Mouse (Mus musculus): ENCODE data around the gene Ryr3. TPM values are rescaled to one million over a fixed set of nuclear protein-coding genes. Genes with fewer than 3 reads are reported as not detected.

Ryr3 gene
- total RNA-seq, 2 experiments from 2014 or later, result 20.5 to 28.8 TPM

- DNase-seq (ENCODE audit: low spot score in 2 of 2), result no peak
Observed at GRCm38 (mm10) chr2:112676175-112676574, 540.7 kb downstream of the Ryr3 start.

- DNase-seq (ENCODE audit: low spot score in 2 of 2), result no peak
Observed at GRCm38 (mm10) chr2:112669461-112669860, 547.4 kb downstream of the Ryr3 start.

GRCm38 (mm10) chr2:112656131-112656530 lies 560.8 kb downstream of the Ryr3 start:
- DNase-seq (ENCODE audit: low spot score in 2 of 2), result no peak

- DNase-seq (ENCODE audit: low spot score in 2 of 2), result no peak
Observed at GRCm38 (mm10) chr2:112653836-112654235, 563.1 kb downstream of the Ryr3 start.

GRCm38 (mm10) chr2:112637206-112637605 lies 579.7 kb downstream of the Ryr3 start:
- DNase-seq (ENCODE audit: low spot score in 2 of 2), result no peak

GRCm38 (mm10) chr2:112632536-112632935 lies 584.4 kb downstream of the Ryr3 start:
- peak; percentile 49 to 59 for DNase-seq (ENCODE audit: low spot score in 2 of 2)

- no peak for DNase-seq (ENCODE audit: low spot score in 2 of 2)
Observed at GRCm38 (mm10) chr2:112630669-112631068, 586.2 kb downstream of the Ryr3 start.

- no peak for DNase-seq (ENCODE audit: low spot score in 2 of 2)
Observed at GRCm38 (mm10) chr2:112625156-112625555, 591.7 kb downstream of the Ryr3 start.

GRCm38 (mm10) chr2:112617206-112617605 lies 599.7 kb downstream of the Ryr3 start:
- DNase-seq (ENCODE audit: low spot score in 2 of 2), result no peak

- no peak for DNase-seq (ENCODE audit: low spot score in 2 of 2)
Observed at GRCm38 (mm10) chr2:112614375-112614774, 602.5 kb downstream of the Ryr3 start.

GRCm38 (mm10) chr2:112612628-112613027 lies 604.3 kb downstream of the Ryr3 start:
- no peak for DNase-seq (ENCODE audit: low spot score in 2 of 2)

- DNase-seq (ENCODE audit: low spot score in 2 of 2), result no peak
Observed at GRCm38 (mm10) chr2:112606536-112606935, 610.4 kb downstream of the Ryr3 start.

- peak in 1 of 2 experiments; percentile 13 for DNase-seq (ENCODE audit: low spot score in 2 of 2)
Observed at GRCm38 (mm10) chr2:112602487-112602886, 614.4 kb downstream of the Ryr3 start.

- DNase-seq (ENCODE audit: low spot score in 2 of 2), result no peak
Observed at GRCm38 (mm10) chr2:112600222-112600621, 616.7 kb downstream of the Ryr3 start.

GRCm38 (mm10) chr2:112597064-112597463 lies 619.8 kb downstream of the Ryr3 start:
- no peak for DNase-seq (ENCODE audit: low spot score in 2 of 2)

GRCm38 (mm10) chr2:112596415-112596814 lies 620.5 kb downstream of the Ryr3 start:
- no peak for DNase-seq (ENCODE audit: low spot score in 2 of 2)

GRCm38 (mm10) chr2:112595807-112596206 lies 621.1 kb downstream of the Ryr3 start:
- no peak for DNase-seq (ENCODE audit: low spot score in 2 of 2)

GRCm38 (mm10) chr2:112593781-112594180 lies 623.1 kb downstream of the Ryr3 start:
- DNase-seq (ENCODE audit: low spot score in 2 of 2), result no peak

- DNase-seq (ENCODE audit: low spot score in 2 of 2), result no peak
Observed at GRCm38 (mm10) chr2:112593322-112593721, 623.6 kb downstream of the Ryr3 start.

GRCm38 (mm10) chr2:112591451-112591871 lies 625.4 kb downstream of the Ryr3 start:
- peak; percentile 36 to 54 for DNase-seq (ENCODE audit: low spot score in 2 of 2)

- no peak for DNase-seq (ENCODE audit: low spot score in 2 of 2)
Observed at GRCm38 (mm10) chr2:112590985-112591384, 625.9 kb downstream of the Ryr3 start.
